Mouse (Mus musculus): Measurements from ENCODE around the gene Fkbpl.

Gene Fkbpl

GRCm38 (mm10) chr17:34627093-34627942, 17.2 kb upstream of the Fkbpl start:
- DNase-seq (ENCODE audit: low read depth, low spot score) = peak; percentile 81

- DNase-seq (ENCODE audit: low read depth, low spot score) = no peak
Observed at GRCm38 (mm10) chr17:34627943-34628643, 16.5 kb upstream of the Fkbpl start, which contains the start of gene Ppt2. Gene Ppt2, minus strand, starts transcription at chr17:34628510.

GRCm38 (mm10) chr17:34628644-34628967, 16.0 kb upstream of the Fkbpl start:
- DNase-seq (ENCODE audit: low read depth, low spot score) = no peak

GRCm38 (mm10) chr17:34629221-34629751, 15.3 kb upstream of the Fkbpl start, which contains the start of gene Prrt1:
Gene Prrt1, plus strand, starts transcription at chr17:34629533.
- DNase-seq (ENCODE audit: low read depth, low spot score) = no peak

GRCm38 (mm10) chr17:34629796-34630603, 14.6 kb upstream of the Fkbpl start:
- no peak for DNase-seq (ENCODE audit: low read depth, low spot score)

- DNase-seq (ENCODE audit: low read depth, low spot score) = no peak
Observed at GRCm38 (mm10) chr17:34630761-34631301, 13.7 kb upstream of the Fkbpl start.

- DNase-seq (ENCODE audit: low read depth, low spot score) = no peak
Observed at GRCm38 (mm10) chr17:34631647-34632046, 12.9 kb upstream of the Fkbpl start.

GRCm38 (mm10) chr17:34632261-34632691, 12.3 kb upstream of the Fkbpl start:
- no peak for DNase-seq (ENCODE audit: low read depth, low spot score)

GRCm38 (mm10) chr17:34635671-34636070, 8.9 kb upstream of the Fkbpl start:
- DNase-seq (ENCODE audit: low read depth, low spot score) = no peak

- DNase-seq (ENCODE audit: low read depth, low spot score) = no peak
Observed at GRCm38 (mm10) chr17:34637459-34637858, 7.1 kb upstream of the Fkbpl start.

- DNase-seq (ENCODE audit: low read depth, low spot score) = no peak
Observed at GRCm38 (mm10) chr17:34639461-34640255, 4.9 kb upstream of the Fkbpl start.

GRCm38 (mm10) chr17:34640778-34641601, 3.6 kb upstream of the Fkbpl start:
- no peak for DNase-seq (ENCODE audit: low read depth, low spot score)

GRCm38 (mm10) chr17:34641945-34642344, 2.6 kb upstream of the Fkbpl start:
- DNase-seq (ENCODE audit: low read depth, low spot score) = no peak

GRCm38 (mm10) chr17:34643379-34643778, 1.2 kb upstream of the Fkbpl start:
- DNase-seq (ENCODE audit: low read depth, low spot score) = no peak

- no peak for DNase-seq (ENCODE audit: low read depth, low spot score)
Observed at GRCm38 (mm10) chr17:34643944-34644343, 620 bp upstream of the Fkbpl start.

GRCm38 (mm10) chr17:34645256-34645829, 779 bp downstream of the Fkbpl start:
- DNase-seq (ENCODE audit: low read depth, low spot score) = no peak

- DNase-seq (ENCODE audit: low read depth, low spot score) = no peak
Observed at GRCm38 (mm10) chr17:34645831-34646511, 1.4 kb downstream of the Fkbpl start.

- DNase-seq (ENCODE audit: low read depth, low spot score) = peak; percentile 94
Observed at GRCm38 (mm10) chr17:34646906-34647787, 2.6 kb downstream of the Fkbpl start, which contains the start of gene Atf6b. Gene Atf6b, plus strand, starts transcription at chr17:34647146.
